Mouse (Mus musculus) heart, embryonic 13.5 days (tissue): ENCODE results near the gene Pbx1. TPM values are rescaled to one million over a fixed set of nuclear protein-coding genes. Genes with fewer than 3 reads are reported as not detected.

Source experiments
- ATAC-seq: fragments of 200-750 bp; cut with Nextera tagmentation; 2 replicates; pipeline ENCODE4 v1.8.0; 2017; ENCODE audit warnings: moderate TSS enrichment; ENCODE audit not compliant: insufficient number of reproducible peaks, low FRiP score, low TSS enrichment; ENCODE audit errors: extremely low read depth
- H3K27ac ChIP-seq: fragments of 300-500 bp; sonication (generic); replicated peaks from 2 replicates; pipeline ENCODE4 v1.5.1; 2015; ENCODE audit warnings: moderate library complexity, mild to moderate bottlenecking, inconsistent platforms
- H3K27me3 ChIP-seq: fragments of 300-500 bp; sonication (generic); replicated peaks from 2 replicates; pipeline ENCODE4 v1.6.1; 2015; ENCODE audit warnings: mild to moderate bottlenecking, inconsistent platforms
- H3K36me3 ChIP-seq: fragments of 300-500 bp; sonication (generic); 2 replicates; pipeline ENCODE4 v1.6.1; 2015; ENCODE audit warnings: mild to moderate bottlenecking, inconsistent platforms
- H3K4me1 ChIP-seq: fragments of 300-500 bp; sonication (generic); 2 replicates; pipeline ENCODE4 v1.6.1; 2015; ENCODE audit warnings: inconsistent platforms
- H3K4me2 ChIP-seq: fragments of 300-500 bp; sonication (generic); 2 replicates; pipeline ENCODE4 v1.6.1; 2015; ENCODE audit warnings: inconsistent platforms, mild to moderate bottlenecking, moderate library complexity
- H3K4me3 ChIP-seq: fragments of 300-500 bp; sonication (generic); 2 replicates; pipeline ENCODE4 v1.5.1; 2015; ENCODE audit warnings: moderate library complexity, mild to moderate bottlenecking, inconsistent platforms
- H3K9ac ChIP-seq: fragments of 300-500 bp; sonication (generic); 2 replicates; pipeline ENCODE4 v1.6.1; 2015; ENCODE audit warnings: inconsistent platforms, mild to moderate bottlenecking, moderate library complexity
- H3K9me3 ChIP-seq: fragments of 300-500 bp; sonication (generic); 2 replicates; pipeline ENCODE4 v1.6.1; 2016; ENCODE audit warnings: inconsistent platforms
- WGBS: fragments of 180-500 bp; shearing (Covaris S2); methylation state at CpG from one replicate; pipeline ENCODE4 v1.1.7; 2015; ENCODE audit warnings: mixed read lengths; 5-methylcytosine and 5-hydroxymethylcytosine counted together
- polyA plus RNA-seq: library from polyadenylated mRNA; unstranded; fragments of >200 nt; fragmentation: Nextera tagmentation; extraction: Ambion mirVana; gene quantifications from 2 replicates; pipeline ENCODE4 v1.2.1, GENCODE M21; 2015

The Pbx1 gene
- polyA plus RNA-seq, 1 experiment from 2014 or later: 23.2 TPM

DNA sequence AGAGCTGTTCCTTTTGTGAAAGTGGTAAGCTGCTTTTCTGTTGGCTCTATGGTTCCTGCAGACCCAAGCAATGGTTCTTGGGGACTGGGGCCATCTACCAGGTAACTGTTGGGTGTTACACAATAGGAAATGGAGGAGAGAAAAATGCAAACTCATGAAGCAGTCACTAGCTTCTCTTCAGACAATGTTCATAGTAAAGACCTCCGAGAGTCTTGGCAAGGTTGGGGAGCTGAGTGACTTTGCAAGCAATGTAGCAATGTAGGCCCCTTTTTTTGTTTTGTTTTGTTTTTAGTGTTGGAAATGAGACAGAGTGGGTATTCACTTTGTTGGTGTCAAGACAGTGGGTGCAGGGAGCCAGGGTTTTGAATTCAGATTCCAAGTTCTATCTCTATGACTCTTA lies 198.9 kb downstream of the Pbx1 start:
- H3K27me3 ChIP-seq: no peaks in the 10 kb centered on the region
- no peaks in the 10 kb centered on the region for H3K36me3 ChIP-seq
- H3K9me3 ChIP-seq: no peaks in the 10 kb centered on the region
- H3K4me2 ChIP-seq: no peak overlapping the region
- WGBS: 89% methylated on average over 1 of the region's 1 CpGs
- H3K4me3 ChIP-seq: no peak overlapping the region
- peaks cover 86% of the 10 kb centered on the region for H3K4me1 ChIP-seq
- no peak for ATAC-seq
- H3K9ac ChIP-seq: no peak overlapping the region
- H3K27ac ChIP-seq: peak overlapping the region; percentile 3; the same call in 1 of the 2 replicates

DNA sequence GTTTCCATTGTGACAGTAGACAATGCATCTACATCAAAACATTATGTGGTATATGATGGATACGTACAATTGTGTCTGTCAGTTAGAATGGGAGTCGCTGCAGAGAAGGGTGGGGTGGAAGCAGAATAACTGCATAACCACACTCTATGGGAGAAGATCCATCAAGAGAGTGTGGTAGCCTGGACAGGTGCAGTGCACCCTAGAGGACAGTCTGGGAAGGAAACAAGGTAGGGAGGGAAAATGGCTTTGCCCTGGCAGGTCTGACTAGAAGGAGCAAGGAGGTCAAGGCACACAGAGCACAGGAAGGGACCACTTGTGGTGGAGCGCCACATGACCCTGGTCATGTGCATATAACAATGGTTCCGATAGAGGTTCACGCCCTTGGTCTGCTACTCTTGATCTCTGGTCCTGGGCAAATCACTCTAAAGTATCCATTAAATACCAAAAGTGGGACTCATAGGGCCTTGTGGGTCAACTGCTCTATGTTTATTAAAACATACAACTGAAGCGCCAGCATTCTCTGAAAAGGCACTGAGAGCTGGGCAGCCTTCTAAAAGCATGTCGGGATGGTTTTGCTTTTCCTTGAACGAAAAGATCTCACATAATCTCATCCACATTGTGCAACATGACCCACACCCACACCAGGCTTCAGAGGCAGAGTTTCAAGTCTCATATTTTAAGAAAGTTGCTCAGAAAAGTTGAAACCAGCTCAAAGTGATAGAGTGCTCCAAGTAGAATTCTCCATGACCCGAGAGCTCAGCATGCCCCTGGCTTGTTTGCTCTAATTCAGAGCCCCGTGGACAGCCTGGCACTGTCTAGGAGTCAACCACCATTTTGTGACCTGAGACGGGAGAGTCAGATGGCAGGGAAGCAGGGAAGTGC lies 200.3 kb downstream of the Pbx1 start:
- Histone ChIP-seq H3K9me3 (no peaks in the 10 kb centered on the region), H3K9ac (no peak overlapping the region), H3K27me3 (no peaks in the 10 kb centered on the region), H3K36me3 (no peaks in the 10 kb centered on the region), H3K27ac (peak overlapping the region; percentile 63; the same call in 1 of the 2 replicates), H3K4me3 (no peak overlapping the region), H3K4me2 (no peak overlapping the region), H3K4me1 (peaks cover 74% of the 10 kb centered on the region)
- ATAC-seq: no peak
- 89% methylated on average over 11 of the region's 11 CpGs for WGBS

DNA sequence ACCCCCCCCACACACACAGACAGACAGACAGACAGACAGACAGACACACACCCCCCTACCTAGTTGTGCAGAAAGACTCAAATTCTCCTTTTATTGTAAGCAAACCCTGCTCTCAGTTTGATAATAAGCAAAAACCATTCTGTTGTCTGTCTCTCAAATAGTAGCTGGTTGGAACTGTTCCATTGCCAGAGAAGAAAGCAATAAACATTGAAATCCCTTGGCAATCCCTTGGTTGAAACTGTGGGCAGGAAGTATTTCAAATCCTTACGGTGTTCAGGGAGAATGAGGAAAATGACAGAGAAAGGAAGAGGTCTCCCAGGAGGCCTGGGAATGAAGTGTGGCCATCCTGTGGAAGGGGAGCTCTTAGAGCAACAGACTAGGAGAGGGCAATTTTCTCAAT lies 201.2 kb downstream of the Pbx1 start:
- ATAC-seq: no peak
- WGBS: 48% methylated on average over 1 of the region's 1 CpGs

DNA sequence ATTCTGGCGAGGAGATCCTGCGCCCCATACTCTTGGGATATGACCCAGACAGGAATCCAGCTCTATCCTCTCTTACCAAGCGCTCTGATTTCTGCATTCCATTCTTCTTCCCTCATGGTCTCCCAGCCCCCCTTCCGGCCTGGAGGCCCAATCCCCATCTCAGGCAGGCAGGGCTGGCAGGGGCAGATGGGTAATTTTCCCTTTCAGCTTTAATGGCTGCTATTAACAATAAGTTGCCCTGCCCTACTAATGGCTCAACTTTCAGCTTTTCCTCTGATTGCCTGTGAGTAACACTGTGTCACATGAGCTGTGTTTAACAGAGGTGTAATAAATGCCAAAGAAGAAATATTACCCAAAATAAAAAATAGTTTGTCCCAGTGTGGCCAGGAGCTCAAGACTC lies 201.9 kb downstream of the Pbx1 start:
- peaks cover 69% of the 10 kb centered on the region for H3K4me1 ChIP-seq
- no peaks in the 10 kb centered on the region for H3K9me3 ChIP-seq
- H3K4me3 ChIP-seq: no peak overlapping the region
- no peaks in the 10 kb centered on the region for H3K27me3 ChIP-seq
- 34% methylated on average over 4 of the region's 4 CpGs for WGBS
- H3K9ac ChIP-seq: no peak overlapping the region
- no peak overlapping the region for H3K4me2 ChIP-seq
- no peak for ATAC-seq
- H3K27ac ChIP-seq: peak overlapping the region; percentile 63
- no peaks in the 10 kb centered on the region for H3K36me3 ChIP-seq

More for the DNA sequence above, 201.2 kb downstream of the Pbx1 start:
- no peaks in the 10 kb centered on the region for H3K27me3 ChIP-seq
- H3K4me1 ChIP-seq: peaks cover 75% of the 10 kb centered on the region
- H3K9ac ChIP-seq: no peak overlapping the region
- no peak overlapping the region for H3K4me3 ChIP-seq
- no peaks in the 10 kb centered on the region for H3K36me3 ChIP-seq
- no peak overlapping the region for H3K4me2 ChIP-seq
- H3K9me3 ChIP-seq: no peaks in the 10 kb centered on the region
- peak overlapping the region; percentile 63 for H3K27ac ChIP-seq

DNA sequence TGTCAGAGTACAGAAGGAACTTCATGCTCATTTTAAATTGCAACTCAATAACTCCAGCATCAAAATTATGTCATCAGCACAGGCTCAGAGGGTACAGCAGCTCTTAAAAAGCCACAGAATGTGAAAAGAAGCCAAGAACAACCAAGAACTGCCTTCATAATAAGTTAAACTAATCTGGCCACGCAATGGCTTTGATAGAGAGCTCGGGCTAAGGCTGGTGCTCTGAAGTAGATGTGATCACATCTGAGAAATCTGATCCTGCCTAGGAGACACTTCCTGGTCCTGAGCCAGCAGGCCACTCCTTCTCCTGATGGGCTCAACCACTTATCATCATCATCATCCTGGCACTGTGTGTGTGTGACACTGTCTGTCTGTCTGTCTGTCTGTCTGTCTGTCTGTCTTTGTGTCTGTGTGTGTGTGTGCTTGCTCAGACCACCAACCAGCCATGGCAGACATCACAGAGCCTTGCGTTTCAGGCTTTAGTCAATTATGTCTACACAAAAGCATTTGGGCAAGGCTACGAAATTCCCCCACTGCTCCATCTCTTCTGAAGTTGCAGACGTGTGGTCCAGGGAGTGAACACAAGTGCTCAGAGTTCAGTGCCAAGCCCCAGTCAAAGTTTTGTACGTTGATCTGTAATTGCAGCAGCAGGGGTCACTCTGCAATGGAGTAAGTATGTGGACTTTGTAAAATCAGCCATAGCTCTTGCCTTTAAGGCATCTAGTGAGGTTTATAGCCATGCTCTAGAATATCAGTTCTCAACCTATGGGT lies 203.1 kb downstream of the Pbx1 start:
- no peak for ATAC-seq
- H3K27me3 ChIP-seq: no peaks in the 10 kb centered on the region
- 0 out of 2 replicates have a peak overlapping the region, but pooled peaks have one; percentile 63 for H3K27ac ChIP-seq
- no peak overlapping the region for H3K4me3 ChIP-seq
- no peak overlapping the region for H3K4me2 ChIP-seq
- H3K36me3 ChIP-seq: no peaks in the 10 kb centered on the region
- H3K9ac ChIP-seq: no peak overlapping the region
- H3K9me3 ChIP-seq: no peaks in the 10 kb centered on the region
- WGBS: 59% methylated on average over 6 of the region's 6 CpGs
- H3K4me1 ChIP-seq: peaks cover 57% of the 10 kb centered on the region

DNA sequence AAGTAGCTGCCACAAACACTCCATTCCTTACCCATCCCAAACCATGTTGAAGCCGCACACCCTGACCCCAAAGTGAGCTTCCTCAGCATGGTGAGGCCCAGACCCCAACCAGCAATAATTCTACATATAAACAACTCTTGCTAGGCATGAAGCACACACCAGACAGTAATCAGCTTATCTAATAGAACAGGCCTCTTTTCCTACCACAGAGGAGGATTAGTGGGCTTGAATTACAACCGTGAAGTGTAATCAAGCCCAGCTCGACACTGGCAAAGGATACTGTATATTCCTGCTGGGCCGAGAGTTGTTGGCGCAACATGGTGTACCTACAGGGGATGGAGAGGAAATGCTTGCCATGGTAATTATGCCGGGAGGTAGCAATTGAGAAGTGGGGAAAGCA lies 205.9 kb downstream of the Pbx1 start:
- Histone ChIP-seq H3K4me2 (no peak overlapping the region), H3K4me3 (no peak overlapping the region), H3K9ac (no peak overlapping the region), H3K4me1 (peaks cover 48% of the 10 kb centered on the region), H3K27me3 (no peaks in the 10 kb centered on the region), H3K27ac (no peak overlapping the region), H3K36me3 (no peaks in the 10 kb centered on the region), H3K9me3 (no peaks in the 10 kb centered on the region)
- WGBS: 66% methylated on average over 6 of the region's 6 CpGs
- no peak for ATAC-seq

DNA sequence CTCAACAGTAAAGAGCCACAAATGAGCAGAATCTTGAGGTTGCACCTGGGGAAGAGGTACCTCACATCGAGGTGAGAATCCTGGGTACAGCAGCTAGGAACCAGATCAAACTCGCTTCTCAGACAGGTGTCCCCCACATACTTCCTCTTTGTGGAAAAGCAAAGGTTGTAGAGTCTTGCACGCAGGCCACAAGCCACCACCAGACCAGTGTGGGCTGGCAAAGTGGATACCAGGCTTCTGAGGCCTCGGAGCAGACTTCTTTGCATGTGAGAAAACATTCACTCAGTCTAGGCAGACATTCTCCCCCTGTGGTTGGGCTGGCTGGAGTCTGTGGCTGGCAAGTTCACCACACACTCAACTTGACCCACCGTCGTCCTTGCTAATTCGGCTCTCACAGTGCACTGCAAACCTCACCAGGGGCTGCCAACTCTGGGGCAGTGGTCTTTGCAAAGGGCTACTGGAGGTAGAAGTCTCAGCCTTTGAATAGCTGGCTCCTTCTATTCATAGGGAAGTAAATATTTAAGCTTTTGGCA lies 206.4 kb downstream of the Pbx1 start:
- no peak for ATAC-seq
- Histone ChIP-seq H3K27me3 (no peaks in the 10 kb centered on the region), H3K9me3 (no peaks in the 10 kb centered on the region), H3K4me3 (no peak overlapping the region), H3K9ac (no peak overlapping the region), H3K27ac (no peak overlapping the region), H3K36me3 (no peaks in the 10 kb centered on the region), H3K4me1 (peaks cover 48% of the 10 kb centered on the region), H3K4me2 (no peak overlapping the region)
- WGBS: 81% methylated on average over 7 of the region's 7 CpGs

DNA sequence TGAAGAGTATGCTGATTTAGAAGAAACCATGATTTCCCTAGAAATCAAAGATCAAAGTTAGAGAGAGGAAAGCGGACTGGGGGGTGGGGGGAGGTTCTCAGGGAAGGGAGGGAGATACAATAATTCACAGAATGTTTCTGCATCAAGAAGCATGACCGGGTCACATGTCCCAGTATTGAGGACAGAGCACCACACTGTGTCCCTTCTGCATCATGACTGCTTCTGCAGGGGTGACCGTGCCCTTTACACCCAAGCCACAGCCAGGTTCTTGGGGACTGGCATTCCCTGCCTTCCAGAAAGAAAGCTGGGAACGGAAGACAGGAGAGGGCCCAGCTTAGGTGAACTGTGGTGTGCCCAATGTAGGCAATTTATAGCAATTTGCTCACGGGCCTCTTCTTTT lies 207.9 kb downstream of the Pbx1 start:
- ATAC-seq: no peak
- Histone ChIP-seq H3K27me3 (no peaks in the 10 kb centered on the region), H3K9ac (no peak overlapping the region), H3K4me1 (peaks cover 48% of the 10 kb centered on the region), H3K4me2 (no peak overlapping the region), H3K4me3 (no peak overlapping the region), H3K9me3 (no peaks in the 10 kb centered on the region), H3K27ac (no peak overlapping the region), H3K36me3 (no peaks in the 10 kb centered on the region)
- WGBS: 90% methylated on average over 5 of the region's 5 CpGs

DNA sequence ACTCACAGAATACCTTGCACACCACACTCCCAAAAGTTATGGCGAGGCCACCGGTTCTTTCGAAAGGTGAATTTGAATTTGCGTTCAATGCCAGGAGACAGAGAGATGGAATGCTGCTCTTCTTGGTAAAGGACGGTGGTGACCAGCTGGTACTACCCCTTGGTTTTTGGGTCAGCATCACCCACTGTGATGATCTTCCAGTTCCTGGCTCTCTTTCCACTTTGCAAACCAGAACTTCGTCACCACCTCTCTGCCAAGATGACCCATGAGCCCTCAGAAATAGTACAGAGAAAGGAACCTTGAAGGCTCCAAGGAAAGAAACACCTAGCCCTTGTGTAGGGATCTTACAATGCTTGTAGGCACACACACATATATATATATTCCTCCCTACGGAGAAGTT lies 209.3 kb downstream of the Pbx1 start:
- H3K27ac ChIP-seq: no peak overlapping the region
- H3K9me3 ChIP-seq: no peaks in the 10 kb centered on the region
- H3K9ac ChIP-seq: no peak overlapping the region
- no peaks in the 10 kb centered on the region for H3K36me3 ChIP-seq
- no peak for ATAC-seq
- no peak overlapping the region for H3K4me3 ChIP-seq
- H3K27me3 ChIP-seq: no peaks in the 10 kb centered on the region
- WGBS: 96% methylated on average over 7 of the region's 7 CpGs
- H3K4me2 ChIP-seq: no peak overlapping the region
- H3K4me1 ChIP-seq: peaks cover 50% of the 10 kb centered on the region

DNA sequence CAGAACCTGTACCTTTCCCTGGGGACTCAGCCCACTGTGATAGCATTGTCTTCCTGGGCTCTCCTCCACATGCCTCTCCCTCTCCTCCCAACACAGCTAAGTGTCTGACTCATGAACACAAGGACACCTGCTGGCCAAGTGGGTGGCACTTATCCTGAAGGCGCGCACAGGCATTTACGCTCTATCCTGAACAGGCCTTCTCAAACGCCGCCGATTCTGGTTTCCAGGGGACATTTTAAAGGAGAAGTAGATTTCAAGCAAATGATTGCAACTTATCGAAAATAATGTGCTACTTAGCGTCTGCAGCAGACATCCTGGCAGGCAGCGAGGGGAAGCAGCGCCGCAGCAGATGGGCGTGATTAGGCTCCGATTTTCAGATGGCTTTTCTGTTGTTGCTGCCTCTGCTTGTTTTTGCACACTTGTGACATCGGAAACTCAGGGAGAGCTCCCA lies 211.0 kb downstream of the Pbx1 start:
- H3K9me3 ChIP-seq: no peaks in the 10 kb centered on the region
- H3K9ac ChIP-seq: peak overlapping the region; percentile 44
- H3K36me3 ChIP-seq: no peaks in the 10 kb centered on the region
- H3K4me3 ChIP-seq: no peak overlapping the region
- no peaks in the 10 kb centered on the region for H3K27me3 ChIP-seq
- H3K27ac ChIP-seq: peak overlapping the region; percentile 32; the same call in 1 of the 2 replicates
- peak overlapping the region; percentile 44 for H3K4me2 ChIP-seq
- 51% methylated on average over 14 of the region's 14 CpGs for WGBS
- no peak for ATAC-seq
- peaks cover 56% of the 10 kb centered on the region for H3K4me1 ChIP-seq
